Mouse (Mus musculus): ENCODE results near the gene Mlh1. TPM values are rescaled to one million over a fixed set of nuclear protein-coding genes. Genes with fewer than 3 reads are reported as not detected.

The Mlh1 gene
- polyA plus RNA-seq, 1 experiment from 2014 or later, result 13.1 TPM

DNA sequence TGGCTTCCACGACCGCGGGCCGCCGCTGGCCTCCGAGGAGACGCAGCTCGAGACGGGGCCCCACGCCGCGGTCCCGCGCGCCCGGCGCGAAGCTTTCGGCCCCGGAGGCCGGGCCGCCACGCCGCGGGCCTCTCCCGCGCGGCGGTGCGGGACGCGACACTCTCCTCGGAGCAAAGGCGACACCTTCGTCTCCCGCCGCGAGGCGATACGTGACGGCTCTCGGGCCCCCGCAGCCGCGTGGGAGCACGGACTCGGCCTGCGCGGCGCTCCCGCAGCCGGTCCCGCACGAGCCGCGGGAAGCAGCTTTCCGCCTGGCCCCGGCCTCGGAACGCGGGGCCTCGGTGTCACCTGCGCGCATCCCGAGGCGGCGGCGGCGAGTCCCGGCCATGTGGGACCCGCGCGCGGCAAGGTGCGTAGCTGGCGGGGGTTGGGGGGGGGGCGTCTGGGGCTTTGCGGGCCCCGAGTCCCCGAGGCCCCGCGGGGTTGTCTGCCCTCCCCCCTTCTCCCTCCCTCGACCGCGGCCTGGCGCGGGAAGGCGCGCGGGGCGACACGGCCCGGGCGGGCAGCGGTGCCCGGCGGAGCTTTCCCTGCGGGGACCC is 40.4 kb upstream of the Mlh1 start:
- DNase-seq (ENCODE audit: low spot score), result no peak
- 0% methylated on average over 22 of the region's 98 CpGs for WGBS
- Histone ChIP-seq H3K4me3 (ENCODE audit: low read depth, low read length) (peak overlapping the region; percentile 37), H3K4me2 (replicated peaks; ENCODE audit: low read depth, low read length) (peak overlapping the region; percentile 62), H3K27me3 (replicated peaks; ENCODE audit: insufficient read depth, low read length) (peaks cover 30% of the 10 kb centered on the region), H3K36me3 (ENCODE audit: insufficient read depth, low read length) (no peaks in the 10 kb centered on the region), H3K9me3 (ENCODE audit: low read length) (no peaks in the 10 kb centered on the region), H3K9ac (replicated peaks; ENCODE audit: low read depth) (no peak overlapping the region), H3K4me1 (ENCODE audit: insufficient read depth, low read depth, low read length) (0 out of 2 replicates have a peak, but pooled peaks cover 5% of the 10 kb centered on the region), H3K27ac (ENCODE audit: low read length) (no peak overlapping the region)
- no peak for TF ChIP-seq EP300 (IDR thresholded peaks at IDR 0.05)
- ATAC-seq, result no peak

GRCm38 (mm10) chr9:111311031-111311842 is 39.6 kb upstream of the Mlh1 start, which contains the start of gene Trank1:
Gene Trank1, plus strand, starts transcription at chr9:111311739.
- Histone ChIP-seq H3K9ac (replicated peaks; ENCODE audit: low read depth) (no peak within 1 kb of the TSS), H3K9me3 (ENCODE audit: low read length) (no peaks in the 10 kb centered on the region), H3K4me2 (replicated peaks; ENCODE audit: low read depth, low read length) (peak within 1 kb of the TSS; percentile 62), H3K4me3 (ENCODE audit: low read depth, low read length) (peak within 1 kb of the TSS; percentile 37), H3K36me3 (ENCODE audit: insufficient read depth, low read length) (no peaks in the 10 kb centered on the region), H3K27me3 (replicated peaks; ENCODE audit: insufficient read depth, low read length) (peaks cover 30% of the 10 kb centered on the region), H3K27ac (ENCODE audit: low read length) (no peak within 1 kb of the TSS), H3K4me1 (ENCODE audit: insufficient read depth, low read depth, low read length) (0 out of 2 replicates have a peak, but pooled peaks cover 5% of the 10 kb centered on the region)
- TF ChIP-seq EP300 (IDR thresholded peaks at IDR 0.05), result no peak
- no peak for TF ChIP-seq CTCF (IDR thresholded peaks at IDR 0.05)
- ATAC-seq (peak; percentile 40), DNase-seq (ENCODE audit: low spot score) (no peak)
- WGBS, result 14% methylated on average over 51 of the region's 72 CpGs

- Histone ChIP-seq H3K4me2 (replicated peaks; ENCODE audit: low read depth, low read length) (no peak overlapping the region), H3K27ac (ENCODE audit: low read length) (no peak overlapping the region), H3K27me3 (replicated peaks; ENCODE audit: insufficient read depth, low read length) (peaks cover 5% of the 10 kb centered on the region), H3K9me3 (ENCODE audit: low read length) (no peaks in the 10 kb centered on the region), H3K4me3 (ENCODE audit: low read depth, low read length) (no peak overlapping the region), H3K9ac (replicated peaks; ENCODE audit: low read depth) (no peak overlapping the region), H3K4me1 (ENCODE audit: insufficient read depth, low read depth, low read length) (0 out of 2 replicates have a peak, but pooled peaks cover under 1% of the 10 kb centered on the region), H3K36me3 (ENCODE audit: insufficient read depth, low read length) (no peaks in the 10 kb centered on the region)
- DNase-seq (ENCODE audit: low spot score) (no peak), ATAC-seq (no peak)
- TF ChIP-seq CTCF (IDR thresholded peaks at IDR 0.05), result no peak
- no peak for TF ChIP-seq EP300 (IDR thresholded peaks at IDR 0.05)
- WGBS, result 63% methylated on average over 7 of the region's 7 CpGs
These were observed 34.6 kb upstream of the Mlh1 start for GRCm38 (mm10) chr9:111306142-111306541.

DNA sequence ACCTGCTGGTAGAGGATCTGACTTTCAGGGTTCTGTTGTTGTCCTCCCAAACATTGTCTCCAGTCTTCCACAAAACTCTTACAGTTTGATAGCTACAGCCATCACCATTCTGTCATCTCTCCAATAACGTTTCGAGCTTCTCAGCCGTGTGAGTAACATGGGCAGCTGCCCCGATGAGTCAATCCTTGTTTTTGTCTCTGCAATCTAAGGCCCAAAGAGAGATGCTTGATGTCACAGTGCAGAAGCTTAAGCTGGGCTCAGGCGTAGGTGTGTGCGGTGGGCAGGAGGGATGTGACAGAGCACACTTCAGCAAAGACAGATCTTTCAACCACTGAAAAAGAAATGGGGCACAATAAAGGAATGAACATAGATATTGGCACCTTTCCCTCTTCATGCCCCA is 32.4 kb upstream of the Mlh1 start:
- H3K27ac ChIP-seq (ENCODE audit: low read length), result no peak overlapping the region
- TF ChIP-seq CTCF (IDR thresholded peaks at IDR 0.05), result no peak
- TF ChIP-seq EP300 (IDR thresholded peaks at IDR 0.05), result no peak
- H3K4me3 ChIP-seq (ENCODE audit: low read depth, low read length), result no peak overlapping the region
- H3K9ac ChIP-seq (replicated peaks; ENCODE audit: low read depth), result no peak overlapping the region
- WGBS, result 89% methylated on average over 6 of the region's 6 CpGs
- DNase-seq (ENCODE audit: low spot score) (no peak), ATAC-seq (no peak)
- H3K9me3 ChIP-seq (ENCODE audit: low read length), result no peaks in the 10 kb centered on the region
- no peaks in the 10 kb centered on the region for H3K36me3 ChIP-seq (ENCODE audit: insufficient read depth, low read length)
- H3K27me3 ChIP-seq (replicated peaks; ENCODE audit: insufficient read depth, low read length), result no peaks in the 10 kb centered on the region
- no peak overlapping the region for H3K4me2 ChIP-seq (replicated peaks; ENCODE audit: low read depth, low read length)
- H3K4me1 ChIP-seq (ENCODE audit: insufficient read depth, low read depth, low read length), result no peaks in the 10 kb centered on the region

DNA sequence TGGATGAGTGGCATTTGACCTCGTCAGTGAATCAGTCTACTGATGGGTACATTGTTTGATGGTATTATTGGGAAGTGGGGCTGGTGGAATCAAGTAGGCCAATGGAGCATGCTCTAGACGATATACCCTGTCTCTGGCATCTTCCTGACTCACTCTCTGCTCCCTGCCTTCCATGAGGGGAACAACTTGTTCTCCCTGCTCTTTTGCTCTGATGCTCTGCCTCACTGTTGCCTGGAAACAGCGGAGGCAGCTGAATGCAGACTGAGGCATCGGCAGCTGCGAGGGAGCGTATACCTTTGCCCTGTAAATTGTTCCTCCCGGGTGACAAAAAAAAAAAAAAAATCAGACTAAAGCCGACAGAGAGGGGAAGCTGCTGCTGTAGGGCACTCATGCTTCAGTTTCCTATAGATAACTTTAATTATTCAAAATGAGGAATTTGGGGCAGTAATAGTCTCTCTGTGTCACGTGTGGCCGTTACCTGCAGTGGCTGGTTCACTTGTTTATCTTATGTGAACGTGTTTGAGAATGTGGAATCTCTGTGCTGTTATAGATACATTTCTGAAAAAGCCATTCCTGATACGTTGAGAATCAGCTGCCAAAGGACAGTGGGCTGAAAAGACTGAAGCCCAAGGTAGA is 30.7 kb upstream of the Mlh1 start:
- Histone ChIP-seq H3K4me1 (ENCODE audit: insufficient read depth, low read depth, low read length) (no peaks in the 10 kb centered on the region; the same call in 1 of the 2 replicates), H3K27me3 (replicated peaks; ENCODE audit: insufficient read depth, low read length) (no peaks in the 10 kb centered on the region), H3K4me2 (replicated peaks; ENCODE audit: low read depth, low read length) (no peak overlapping the region), H3K9me3 (ENCODE audit: low read length) (no peaks in the 10 kb centered on the region), H3K9ac (replicated peaks; ENCODE audit: low read depth) (no peak overlapping the region), H3K36me3 (ENCODE audit: insufficient read depth, low read length) (no peaks in the 10 kb centered on the region), H3K27ac (ENCODE audit: low read length) (no peak overlapping the region), H3K4me3 (ENCODE audit: low read depth, low read length) (no peak overlapping the region)
- no peak for DNase-seq (ENCODE audit: low spot score)
- ATAC-seq, result no peak
- WGBS, result 51% methylated on average over 12 of the region's 12 CpGs
- TF ChIP-seq EP300 (IDR thresholded peaks at IDR 0.05) (no peak), CTCF (IDR thresholded peaks at IDR 0.05) (no peak)

- Histone ChIP-seq H3K4me3 (ENCODE audit: low read depth, low read length) (no peak overlapping the region), H3K4me1 (ENCODE audit: insufficient read depth, low read depth, low read length) (no peaks in the 10 kb centered on the region; the same call in 1 of the 2 replicates), H3K36me3 (ENCODE audit: insufficient read depth, low read length) (no peaks in the 10 kb centered on the region), H3K9ac (replicated peaks; ENCODE audit: low read depth) (no peak overlapping the region), H3K27me3 (replicated peaks; ENCODE audit: insufficient read depth, low read length) (no peaks in the 10 kb centered on the region), H3K27ac (ENCODE audit: low read length) (no peak overlapping the region), H3K9me3 (ENCODE audit: low read length) (no peaks in the 10 kb centered on the region), H3K4me2 (replicated peaks; ENCODE audit: low read depth, low read length) (no peak overlapping the region)
- DNase-seq (ENCODE audit: low spot score) (no peak), ATAC-seq (no peak)
- WGBS, result 36% methylated on average over 2 of the region's 2 CpGs
- TF ChIP-seq EP300 (IDR thresholded peaks at IDR 0.05) (no peak), CTCF (IDR thresholded peaks at IDR 0.05) (no peak)
These were observed 27.0 kb upstream of the Mlh1 start for GRCm38 (mm10) chr9:111298606-111299005.
